Mouse (Mus musculus): ENCODE measurements around the gene Gcgr. TPM values are rescaled to one million over a fixed set of nuclear protein-coding genes. Genes with fewer than 3 reads are reported as not detected.
A peak's percentile ranks its signal among the peaks of the same experiment; 100 is the strongest.

Gene Gcgr
- total and polyA plus RNA-seq, 3 experiments: 0.09 to 0.20 (median 0.13) TPM

DNA sequence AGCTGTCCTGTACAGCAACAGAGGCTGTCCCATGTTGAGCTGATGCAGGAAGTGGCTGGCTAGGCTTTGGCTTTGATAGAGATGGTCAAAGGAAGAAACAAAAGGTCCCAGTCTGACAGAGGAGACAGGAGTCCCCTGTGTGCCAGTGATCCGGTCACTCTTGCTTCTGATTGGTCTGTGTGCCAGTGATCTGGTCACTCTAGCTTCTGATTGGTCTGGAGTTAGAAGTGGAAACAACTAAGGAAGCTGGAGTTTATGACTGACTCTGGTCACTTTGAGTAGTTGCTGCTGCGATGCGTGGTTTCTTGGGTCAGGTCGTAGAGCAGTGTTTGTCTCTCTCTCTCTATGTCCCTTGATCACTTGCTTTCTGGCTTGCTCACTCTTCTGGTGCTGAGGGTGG is 28.8 kb upstream of the Gcgr start:
- TF ChIP-seq ELF1 (IDR thresholded peaks at IDR 0.05; ENCODE audit: low read depth, low read length) (no peak), NRF1 (IDR thresholded peaks at IDR 0.05; ENCODE audit: low read depth, low read length) (no peak), IRF4 (IDR thresholded peaks at IDR 0.05; ENCODE audit: low read depth, low read length) (no peak)
- Histone ChIP-seq H3K27me3 (replicated peaks) (no peaks in the 10 kb centered on the region), H3K79me2 (replicated peaks; ENCODE audit: control insufficient read depth, extremely low read depth, insufficient read depth, poor library complexity, severe bottlenecking) (no peaks in the 10 kb centered on the region), H3K9me3 (replicated peaks; ENCODE audit: low read length) (no peaks in the 10 kb centered on the region), H3K36me3 (replicated peaks in 1 of 2; ENCODE audit: control insufficient read depth in 1 of 2, insufficient read depth in 1 of 2, low read length in 1 of 2) (peaks cover 21 to 32% of the 10 kb centered on the region in 2 experiments), H3K27ac (ENCODE audit: insufficient read depth, low read depth) (no peak overlapping the region), H3K4me2 (ENCODE audit: insufficient read depth, low read depth, poor library complexity, severe bottlenecking) (no peak overlapping the region), H3K4me3 (replicated peaks in 1 of 3; ENCODE audit: low read depth in 2 of 3, low read length in 2 of 3, poor library complexity in 1 of 3) (no peak overlapping the region), H3K4me1 (ENCODE audit: control insufficient read depth in 1 of 2, insufficient read depth in 2 of 2) (no peaks in the 10 kb centered on the region), H3K9ac (ENCODE audit: insufficient read depth, low read depth) (no peak overlapping the region)
- in situ Hi-C loops (cut with MboI; ENCODE audit: low pct_ligation_motif_present, low pct_unique_long_range_greater_than_20kb, low sequenced_read_pairs): no loop called here
- dilution Hi-C loops (cut with MboI; ENCODE audit: extremely low pct_ligation_motif_present, extremely low pct_unique_long_range_greater_than_20kb, low sequenced_read_pairs): no loop called here
- DNase-seq (ENCODE audit: extremely low read depth): no peak

DNA sequence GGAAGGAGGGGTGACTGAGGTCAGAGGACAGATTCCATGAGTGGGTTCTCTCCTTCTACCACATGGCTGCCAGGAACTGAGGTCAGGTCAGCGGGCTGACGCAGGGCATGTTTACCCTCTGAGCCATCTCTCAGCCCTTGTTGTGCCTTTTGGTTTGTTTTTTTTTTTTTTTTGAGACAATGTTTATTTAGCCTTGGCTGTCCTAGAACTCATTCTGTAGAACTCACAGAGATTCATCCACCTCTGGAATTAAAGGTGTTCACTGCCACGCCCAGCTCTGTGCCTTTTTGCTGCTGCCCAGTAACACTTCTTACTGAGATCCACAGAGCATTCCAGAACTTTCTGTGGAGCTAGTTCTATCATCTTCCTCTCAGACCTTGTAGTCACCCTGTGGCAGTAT is 24.8 kb upstream of the Gcgr start:
- Histone ChIP-seq H3K36me3 (replicated peaks in 1 of 2; ENCODE audit: control insufficient read depth in 1 of 2, insufficient read depth in 1 of 2, low read length in 1 of 2) (no peaks in the 10 kb centered on the region), H3K79me2 (replicated peaks; ENCODE audit: control insufficient read depth, extremely low read depth, insufficient read depth, poor library complexity, severe bottlenecking) (no peaks in the 10 kb centered on the region), H3K4me3 (replicated peaks in 1 of 3; ENCODE audit: low read depth in 2 of 3, low read length in 2 of 3, poor library complexity in 1 of 3) (no peak overlapping the region), H3K9me3 (replicated peaks; ENCODE audit: low read length) (no peaks in the 10 kb centered on the region), H3K4me1 (ENCODE audit: control insufficient read depth in 1 of 2, insufficient read depth in 2 of 2) (peaks cover 5 to 10% of the 10 kb centered on the region in 2 experiments), H3K27ac (ENCODE audit: insufficient read depth, low read depth) (no peak overlapping the region), H3K9ac (ENCODE audit: insufficient read depth, low read depth) (no peak overlapping the region), H3K27me3 (replicated peaks) (peaks cover 2% of the 10 kb centered on the region), H3K4me2 (ENCODE audit: insufficient read depth, low read depth, poor library complexity, severe bottlenecking) (no peak overlapping the region)
- TF ChIP-seq ETS1 (conservative IDR thresholded peaks at IDR 0.05; ENCODE audit: low read depth, low read length) (no peak), IRF4 (IDR thresholded peaks at IDR 0.05; ENCODE audit: low read depth, low read length) (no peak), SMC3 (IDR thresholded peaks at IDR 0.05; ENCODE audit: low read depth, low read length) (no peak), NRF1 (IDR thresholded peaks at IDR 0.05; ENCODE audit: low read depth, low read length) (no peak), MYC (IDR thresholded peaks at IDR 0.05; ENCODE audit: low read depth, low read length) (no peak), KAT2A (IDR thresholded peaks at IDR 0.05; ENCODE audit: insufficient replicate concordance, low read length) (no peak), MEF2A (IDR thresholded peaks at IDR 0.05; ENCODE audit: borderline replicate concordance, low read depth, low read length) (no peak), POLR2A (IDR thresholded peaks at IDR 0.05; ENCODE audit: low read depth, low read length) (no peak), RCOR1 (conservative IDR thresholded peaks at IDR 0.05; ENCODE audit: low read depth, low read length) (no peak)
- in situ Hi-C loops (cut with MboI; ENCODE audit: low pct_ligation_motif_present, low pct_unique_long_range_greater_than_20kb, low sequenced_read_pairs): no loop called here
- dilution Hi-C loops (cut with MboI; ENCODE audit: extremely low pct_ligation_motif_present, extremely low pct_unique_long_range_greater_than_20kb, low sequenced_read_pairs): no loop called here
- no peak for DNase-seq (ENCODE audit: extremely low read depth)

DNA sequence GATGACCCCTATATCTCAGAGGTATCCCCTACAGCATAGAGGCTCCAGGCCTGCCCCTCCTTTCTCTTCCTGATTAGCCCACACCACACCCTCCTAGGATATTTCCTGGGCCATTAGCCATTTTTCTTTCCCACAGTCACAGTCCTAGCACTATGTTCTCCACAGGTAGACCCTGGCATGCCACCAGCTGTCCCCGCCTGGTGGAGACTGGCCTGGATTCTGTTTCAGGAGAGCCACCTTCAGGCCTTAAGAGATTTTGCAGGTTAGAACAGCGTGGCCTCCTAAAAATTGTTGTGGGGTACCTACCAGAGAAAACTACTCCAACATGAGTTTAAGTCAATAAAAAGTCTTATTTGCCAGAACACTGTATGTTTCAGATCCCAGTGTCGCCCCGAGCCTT is 23.6 kb upstream of the Gcgr start:
- no peak overlapping the region for H3K4me2 ChIP-seq (ENCODE audit: insufficient read depth, low read depth, poor library complexity, severe bottlenecking)
- dilution Hi-C loops (cut with MboI; ENCODE audit: extremely low pct_ligation_motif_present, extremely low pct_unique_long_range_greater_than_20kb, low sequenced_read_pairs): no loop called here
- H3K9ac ChIP-seq (ENCODE audit: insufficient read depth, low read depth): no peak overlapping the region
- TF ChIP-seq USF2 (conservative IDR thresholded peaks at IDR 0.05; ENCODE audit: low read depth, low read length): no peak
- 0 out of 2 replicates have a peak, but pooled peaks have one; percentile 9 for TF ChIP-seq SIN3A (IDR thresholded peaks at IDR 0.05; ENCODE audit: low read length)
- TF ChIP-seq CTCF (conservative IDR thresholded peaks at IDR 0.05 in 1 of 2, IDR thresholded peaks at IDR 0.05 in 1 of 2; ENCODE audit: low read depth in 2 of 2, low read length in 2 of 2): peak in 1 of 2 experiments; percentile 83; a peak in 3 of 4 replicates
- peak; percentile 58 for TF ChIP-seq SMC3 (IDR thresholded peaks at IDR 0.05; ENCODE audit: low read depth, low read length)
- TF ChIP-seq MXI1 (IDR thresholded peaks at IDR 0.05; ENCODE audit: low read depth, low read length): no peak
- no peak for TF ChIP-seq MAX (IDR thresholded peaks at IDR 0.05; ENCODE audit: low read length)
- TF ChIP-seq RAD21 (IDR thresholded peaks at IDR 0.05; ENCODE audit: low read depth, low read length): peak; percentile 64
- TF ChIP-seq BHLHE40 (IDR thresholded peaks at IDR 0.05; ENCODE audit: low read depth, low read length): no peak
- H3K9me3 ChIP-seq (replicated peaks; ENCODE audit: low read length): no peaks in the 10 kb centered on the region
- in situ Hi-C loops (cut with MboI; ENCODE audit: low pct_ligation_motif_present, low pct_unique_long_range_greater_than_20kb, low sequenced_read_pairs): no loop called here
- no peak overlapping the region for H3K27ac ChIP-seq (ENCODE audit: insufficient read depth, low read depth)
- DNase-seq (ENCODE audit: extremely low read depth): no peak
- peaks cover 5 to 15% of the 10 kb centered on the region in 2 experiments for H3K4me1 ChIP-seq (ENCODE audit: control insufficient read depth in 1 of 2, insufficient read depth in 2 of 2)
- peaks cover 2% of the 10 kb centered on the region for H3K27me3 ChIP-seq (replicated peaks)
- H3K79me2 ChIP-seq (replicated peaks; ENCODE audit: control insufficient read depth, extremely low read depth, insufficient read depth, poor library complexity, severe bottlenecking): no peaks in the 10 kb centered on the region
- H3K4me3 ChIP-seq (replicated peaks in 1 of 3; ENCODE audit: low read depth in 2 of 3, low read length in 2 of 3, poor library complexity in 1 of 3): no peak overlapping the region
- H3K36me3 ChIP-seq (replicated peaks in 1 of 2; ENCODE audit: control insufficient read depth in 1 of 2, insufficient read depth in 1 of 2, low read length in 1 of 2): no peaks in the 10 kb centered on the region
